In genomic region chr8:124392271-124393012, GRCm38 (mm10) we compare ENCODE assay signal across 21 mouse cellular contexts. TPM values are rescaled to one million over a fixed set of nuclear protein-coding genes. Genes with fewer than 3 reads are reported as not detected.
DNase-seq lines count a peak whose midpoint lies in the region; ATAC-seq and TF ChIP-seq lines count a peak whose summit lies in the region.
"Had no signal": no experiment of that assay in that cellular context is flagged by ENCODE, and none has a peak within 500 bp of the region (broad histone marks: within the 10 kb centered on the region; RNA-seq: fewer than 3 reads in every experiment).

No protein-coding gene starts in this region.

- H3K4me3 ChIP-seq in hindbrain, embryonic 13.5 days = no peak overlapping the region
- H3K4me3 ChIP-seq in hindbrain, embryonic 16.5 days (ENCODE audit: low read length) = no peak overlapping the region
- H3K4me3 ChIP-seq in embryonic facial prominence, embryonic 12.5 days = no peak overlapping the region
- no peak overlapping the region for H3K4me3 ChIP-seq in intestine, embryonic 16.5 days (ENCODE audit: low read length)
- no peak overlapping the region for H3K4me3 ChIP-seq in small intestine, adult 2 months (ENCODE audit: low read depth, low read length)
- H3K4me3 ChIP-seq: forebrain, embryonic 10.5 days; heart, embryonic 10.5 days; hindbrain, embryonic 12.5 days; megakaryocyte, embryonic 14.5 days had no signal

- no peak overlapping the region for H3K9ac ChIP-seq in hindbrain, embryonic 13.5 days
- H3K9ac ChIP-seq in hindbrain, embryonic 16.5 days (ENCODE audit: low read depth, low read length) = no peak overlapping the region
- no peak overlapping the region for H3K9ac ChIP-seq in embryonic facial prominence, embryonic 12.5 days
- H3K9ac ChIP-seq in intestine, embryonic 16.5 days (ENCODE audit: low read depth, low read length) = no peak overlapping the region
- H3K9ac ChIP-seq: hindbrain, embryonic 12.5 days; liver, embryonic 14.5 days had no signal

- H3K36me3 ChIP-seq in hindbrain, embryonic 13.5 days = no peaks in the 10 kb centered on the region
- H3K36me3 ChIP-seq in hindbrain, embryonic 16.5 days (ENCODE audit: control insufficient read depth, insufficient read depth, low read length) = no peaks in the 10 kb centered on the region
- H3K36me3 ChIP-seq in embryonic facial prominence, embryonic 12.5 days = no peaks in the 10 kb centered on the region
- H3K36me3 ChIP-seq in intestine, embryonic 16.5 days (ENCODE audit: control insufficient read depth, insufficient read depth, low read length) = no peaks in the 10 kb centered on the region
- H3K36me3 ChIP-seq in small intestine, adult 2 months (ENCODE audit: control insufficient read depth, insufficient read depth, low read length) = no peaks in the 10 kb centered on the region
- H3K36me3 ChIP-seq: forebrain, embryonic 10.5 days; heart, embryonic 10.5 days; hindbrain, embryonic 12.5 days had no signal

- no peaks in the 10 kb centered on the region for H3K27me3 ChIP-seq in hindbrain, embryonic 13.5 days
- no peaks in the 10 kb centered on the region for H3K27me3 ChIP-seq in hindbrain, embryonic 16.5 days (replicated peaks; ENCODE audit: control insufficient read depth, insufficient read depth, low read length)
- no peaks in the 10 kb centered on the region for H3K27me3 ChIP-seq in embryonic facial prominence, embryonic 12.5 days
- no peaks in the 10 kb centered on the region for H3K27me3 ChIP-seq in intestine, embryonic 16.5 days (replicated peaks; ENCODE audit: control insufficient read depth, insufficient read depth, low read length)
- H3K27me3 ChIP-seq in small intestine, adult 2 months (ENCODE audit: control insufficient read depth, insufficient read depth, low read length) = no peaks in the 10 kb centered on the region
- H3K27me3 ChIP-seq: hindbrain, embryonic 12.5 days; Patski had no signal

- H3K4me2 ChIP-seq in hindbrain, embryonic 13.5 days = no peak overlapping the region
- H3K4me2 ChIP-seq in hindbrain, embryonic 16.5 days (ENCODE audit: low read length) = no peak overlapping the region
- H3K4me2 ChIP-seq in embryonic facial prominence, embryonic 12.5 days (replicated peaks) = no peak overlapping the region
- no peak overlapping the region for H3K4me2 ChIP-seq in intestine, embryonic 16.5 days (ENCODE audit: low read depth, low read length)
- H3K4me2 ChIP-seq: hindbrain, embryonic 12.5 days had no signal

- peak overlapping the region; percentile 2; the same call in 1 of the 2 replicates for H3K27ac ChIP-seq in hindbrain, embryonic 13.5 days
- no peak overlapping the region for H3K27ac ChIP-seq in hindbrain, embryonic 16.5 days (ENCODE audit: low read depth, low read length)
- H3K27ac ChIP-seq in embryonic facial prominence, embryonic 12.5 days = peak overlapping the region; percentile 42
- peak overlapping the region; percentile 66 for H3K27ac ChIP-seq in intestine, embryonic 16.5 days (ENCODE audit: low read length)
- H3K27ac ChIP-seq in small intestine, adult 2 months (ENCODE audit: insufficient read depth, low read depth, low read length) = peak overlapping the region; percentile 15; the same call in 1 of the 2 replicates
- H3K27ac ChIP-seq: forebrain, embryonic 10.5 days; heart, embryonic 10.5 days; hindbrain, embryonic 12.5 days; liver, embryonic 14.5 days had no signal

- no peak for DNase-seq in spleen, postnatal 14 days (ENCODE audit: low spot score in 2 of 2)
- DNase-seq in spleen, postnatal 36 days (ENCODE audit: low spot score in 2 of 2) = no peak
- no peak for DNase-seq in T-cell, adult 2 months (ENCODE audit: low spot score)
- DNase-seq: adrenal gland, postnatal 36 days; B cell, adult 2 months; cerebellum, adult 8-10 months; heart, postnatal 10 days; kidney, adult 18-20 months; kidney, postnatal 36 days; lung, postnatal 14 days had no signal

- peaks cover 8% of the 10 kb centered on the region; the same call in 1 of the 2 replicates for H3K4me1 ChIP-seq in hindbrain, embryonic 13.5 days (replicated peaks)
- no peaks in the 10 kb centered on the region for H3K4me1 ChIP-seq in hindbrain, embryonic 16.5 days (ENCODE audit: control insufficient read depth, insufficient read depth, low read depth, low read length)
- peaks cover 4% of the 10 kb centered on the region; the same call in 1 of the 2 replicates for H3K4me1 ChIP-seq in embryonic facial prominence, embryonic 12.5 days
- H3K4me1 ChIP-seq in intestine, embryonic 16.5 days (ENCODE audit: control insufficient read depth, insufficient read depth, low read length) = peaks cover 14% of the 10 kb centered on the region
- H3K4me1 ChIP-seq in small intestine, adult 2 months (ENCODE audit: control insufficient read depth, insufficient read depth, insufficient read length, low read length) = no peaks in the 10 kb centered on the region
- H3K4me1 ChIP-seq: hindbrain, embryonic 12.5 days had no signal

- WGBS in hindbrain, embryonic 13.5 days = 44% methylated on average over 10 of the region's 10 CpGs
- WGBS in hindbrain, embryonic 16.5 days = 51% methylated on average over 10 of the region's 10 CpGs
- 52% methylated on average over 10 of the region's 10 CpGs for WGBS in embryonic facial prominence, embryonic 12.5 days
- 43% methylated on average over 10 of the region's 10 CpGs for WGBS in intestine, embryonic 16.5 days
- 62% methylated on average over 10 of the region's 10 CpGs for WGBS in small intestine, adult 2 months

- no peaks in the 10 kb centered on the region for H3K9me3 ChIP-seq in hindbrain, embryonic 13.5 days
- no peaks in the 10 kb centered on the region for H3K9me3 ChIP-seq in hindbrain, embryonic 16.5 days (ENCODE audit: control insufficient read depth, low read length)
- no peaks in the 10 kb centered on the region for H3K9me3 ChIP-seq in embryonic facial prominence, embryonic 12.5 days
- H3K9me3 ChIP-seq in intestine, embryonic 16.5 days (ENCODE audit: control insufficient read depth, low read length) = no peaks in the 10 kb centered on the region; the same call in 1 of the 2 replicates
- H3K9me3 ChIP-seq: forebrain, embryonic 10.5 days; heart, embryonic 10.5 days; hindbrain, embryonic 12.5 days had no signal

- TF ChIP-seq CTCF in small intestine, adult 2 months (IDR thresholded peaks at IDR 0.05; ENCODE audit: extremely low read depth, insufficient read length, insufficient replicate concordance, low read depth, low read length) = no peak

- TF ChIP-seq POLR2A in small intestine, adult 2 months (IDR thresholded peaks at IDR 0.05; ENCODE audit: low read depth, low read length) = no peak

- no peak for ATAC-seq in hindbrain, embryonic 13.5 days (ENCODE audit: low FRiP score)
- no peak for ATAC-seq in hindbrain, embryonic 16.5 days
- no peak for ATAC-seq in embryonic facial prominence, embryonic 12.5 days (ENCODE audit: insufficient number of reproducible peaks, insufficient read depth, low FRiP score, low TSS enrichment)
- peak; percentile 67 for ATAC-seq in intestine, embryonic 16.5 days
- ATAC-seq: Patski had no signal

RNA-seq across cellular contexts. Expression of gene Pgbd5, which starts 47.0 kb away (rescaled TPM):
- polyA plus RNA-seq in hindbrain, embryonic 13.5 days (2015; fragmentation: Nextera tagmentation; extraction: Ambion mirVana) = 10.3 and 11.0 TPM in 2 replicates
- 12.8 and 13.6 TPM in 2 replicates for polyA plus RNA-seq in hindbrain, embryonic 16.5 days (2015; fragmentation: Nextera tagmentation; extraction: Ambion mirVana)
- 2.0 and 2.1 TPM in 2 replicates for polyA plus RNA-seq in embryonic facial prominence, embryonic 12.5 days (2016; fragmentation: Nextera tagmentation; extraction: Ambion mirVana)
- 1.5 and 1.7 TPM in 2 replicates for polyA plus RNA-seq in intestine, embryonic 16.5 days (2015; fragmentation: Nextera tagmentation; extraction: Ambion mirVana)
- polyA plus RNA-seq in small intestine, adult 2 months (2012; rRNA removed) = 2.3 and 2.8 TPM in 2 replicates
